10 mouse cellular contexts compared by ENCODE assay signal in genomic region chr13:79285478-79285877, GRCm38 (mm10).
DNase-seq lines count a peak whose midpoint lies in the region; ATAC-seq and TF ChIP-seq lines count a peak whose summit lies in the region.
"Had no signal": no experiment of that assay in that cellular context is flagged by ENCODE, and none has a peak within 500 bp of the region (broad histone marks: within the 10 kb centered on the region; RNA-seq: fewer than 3 reads in every experiment).

No protein-coding gene starts in this region.

- TF ChIP-seq CTCF in gastrocnemius, adult 2 months (IDR thresholded peaks at IDR 0.05), result peak; percentile 30; the same call in 1 of the 2 replicates
- peak; percentile 71 for TF ChIP-seq CTCF in stomach, postnatal 0 days (IDR thresholded peaks at IDR 0.05; ENCODE audit: low read depth)

- intact Hi-C loops in gastrocnemius, adult 2 months (cut with DNase I), result no loop called here

- H3K4me3 ChIP-seq in gastrocnemius, adult 2 months, result no peak overlapping the region
- H3K4me3 ChIP-seq in kidney, embryonic 15.5 days (replicated peaks), result no peak overlapping the region
- H3K4me3 ChIP-seq in stomach, postnatal 0 days (ENCODE audit: low read depth, low read length), result no peak overlapping the region
- H3K4me3 ChIP-seq: limb, embryonic 15.5 days; stomach, embryonic 15.5 days had no signal

- peak; percentile 90 for ATAC-seq in kidney, embryonic 15.5 days (replicated peaks; ENCODE audit: low FRiP score)
- no peak for ATAC-seq in stomach, postnatal 0 days (ENCODE audit: low FRiP score, low TSS enrichment)

- no peak overlapping the region for H3K27ac ChIP-seq in gastrocnemius, adult 2 months
- H3K27ac ChIP-seq in kidney, embryonic 15.5 days, result no peak overlapping the region
- H3K27ac ChIP-seq in stomach, postnatal 0 days (replicated peaks), result no peak overlapping the region
- H3K27ac ChIP-seq: limb, embryonic 15.5 days; stomach, embryonic 15.5 days had no signal

- no peaks in the 10 kb centered on the region for H3K27me3 ChIP-seq in kidney, embryonic 15.5 days
- no peaks in the 10 kb centered on the region for H3K27me3 ChIP-seq in stomach, postnatal 0 days (ENCODE audit: control insufficient read depth, insufficient read depth, low read length)
- H3K27me3 ChIP-seq: limb, embryonic 15.5 days; stomach, embryonic 15.5 days had no signal

- 0% methylated on average over 2 of the region's 2 CpGs for WGBS in kidney, embryonic 15.5 days
- 6% methylated on average over 2 of the region's 2 CpGs for WGBS in stomach, postnatal 0 days

- no peaks in the 10 kb centered on the region for H3K9me3 ChIP-seq in kidney, embryonic 15.5 days (replicated peaks)
- H3K9me3 ChIP-seq in stomach, postnatal 0 days (ENCODE audit: control insufficient read depth, low read length), result no peaks in the 10 kb centered on the region
- H3K9me3 ChIP-seq: limb, embryonic 15.5 days; stomach, embryonic 15.5 days had no signal

- H3K9ac ChIP-seq in kidney, embryonic 15.5 days, result no peak overlapping the region
- no peak overlapping the region for H3K9ac ChIP-seq in stomach, postnatal 0 days (ENCODE audit: low read length)
- H3K9ac ChIP-seq: limb, embryonic 15.5 days; stomach, embryonic 15.5 days had no signal

- no peak overlapping the region for H3K4me2 ChIP-seq in kidney, embryonic 15.5 days
- no peak overlapping the region for H3K4me2 ChIP-seq in stomach, postnatal 0 days (replicated peaks; ENCODE audit: low read depth)
- H3K4me2 ChIP-seq: limb, embryonic 15.5 days; stomach, embryonic 15.5 days had no signal

- no peaks in the 10 kb centered on the region for H3K36me3 ChIP-seq in kidney, embryonic 15.5 days
- no peaks in the 10 kb centered on the region for H3K36me3 ChIP-seq in stomach, postnatal 0 days (ENCODE audit: control insufficient read depth, insufficient read depth, low read length)
- H3K36me3 ChIP-seq: limb, embryonic 15.5 days; stomach, embryonic 15.5 days had no signal

- no peak for TF ChIP-seq EP300 in stomach, postnatal 0 days (optimal IDR thresholded peaks at IDR 0.05)

- no peaks in the 10 kb centered on the region for H3K4me1 ChIP-seq in kidney, embryonic 15.5 days
- H3K4me1 ChIP-seq in stomach, postnatal 0 days (replicated peaks; ENCODE audit: control insufficient read depth, insufficient read depth), result no peaks in the 10 kb centered on the region
- H3K4me1 ChIP-seq: limb, embryonic 15.5 days; stomach, embryonic 15.5 days had no signal

- DNase-seq in gastrocnemius, adult 2 months, result no peak
- no peak for DNase-seq in gastrocnemius, postnatal 4 days (ENCODE audit: low spot score in 2 of 2)
- peak; percentile 10 to 14 for DNase-seq in right cerebral cortex, adult 2 months (ENCODE audit: low spot score in 2 of 2)
- no peak for DNase-seq in right cerebral cortex, postnatal 14 days
- no peak for DNase-seq in stomach, postnatal 0 days (ENCODE audit: low spot score)
- no peak for DNase-seq in thymus, postnatal 4 days
- no peak for DNase-seq in left cerebral cortex, adult 11 months (ENCODE audit: low spot score)

Comparison
In these comparisons a context has a peak if more than half of its experiments do, and no peak if none do; other contexts are left out.
1. DNase-seq: peak in right cerebral cortex, adult 2 months (2 of 2); none in gastrocnemius, adult 2 months (single experiment), gastrocnemius, postnatal 4 days (0 of 2), right cerebral cortex, postnatal 14 days (single experiment), stomach, postnatal 0 days (single experiment), thymus, postnatal 4 days (single experiment) and left cerebral cortex, adult 11 months (single experiment).